Mouse (Mus musculus) midbrain, postnatal 0 days (tissue): ENCODE measurements at regions not wholly inside any gene's neighbourhood (a gene's known extent, or its start where the extent isn't known, plus 50 kb on each side); places are given as distances from the start of the nearest gene placed in this dataset.

Experiments used
- ATAC-seq: fragments of 200-750 bp; cut with Nextera tagmentation; 2 replicates; pipeline ENCODE4 v1.8.0; 2017; ENCODE audit warnings: moderate number of reproducible peaks, mild to moderate bottlenecking, moderate TSS enrichment, moderate library complexity; ENCODE audit not compliant: low FRiP score
- DNase-seq: peaks from one replicate; pipeline ENCODE4 v3.0.0-alpha.2; 2015; ENCODE audit warnings: low spot score
- H3K27ac ChIP-seq: fragments of 300-500 bp; sonication (generic); 2 replicates; pipeline ENCODE4 v1.5.1; 2014; ENCODE audit warnings: low read depth, mild to moderate bottlenecking, low read length, mixed read lengths
- H3K27me3 ChIP-seq: fragments of 300-500 bp; sonication (generic); 2 replicates; pipeline ENCODE4 v1.6.1; 2014; ENCODE audit warnings: low read length, control low read depth, mixed read lengths; ENCODE audit not compliant: insufficient read depth
- H3K36me3 ChIP-seq: fragments of 300-500 bp; sonication (generic); 2 replicates; pipeline ENCODE4 v1.6.1; 2014; ENCODE audit warnings: low read length, control low read depth, mixed read lengths; ENCODE audit not compliant: insufficient read depth
- H3K4me1 ChIP-seq: fragments of 300-500 bp; sonication (generic); 2 replicates; pipeline ENCODE4 v1.6.1; 2014; ENCODE audit warnings: mild to moderate bottlenecking, control low read depth, antibody characterized with exemption, low read length, mixed read lengths; ENCODE audit not compliant: insufficient read depth
- H3K4me2 ChIP-seq: fragments of 300-500 bp; sonication (generic); 2 replicates; pipeline ENCODE4 v1.6.1; 2014; ENCODE audit warnings: low read depth, mild to moderate bottlenecking, low read length, mixed read lengths; ENCODE audit not compliant: poor library complexity, severe bottlenecking
- H3K4me3 ChIP-seq: fragments of 300-500 bp; sonication (generic); 2 replicates; pipeline ENCODE4 v1.5.1; 2014; ENCODE audit warnings: low read depth, mild to moderate bottlenecking, low read length, moderate library complexity
- H3K9ac ChIP-seq: fragments of 300-500 bp; sonication (generic); replicated peaks from 2 replicates; pipeline ENCODE4 v1.6.1; 2014; ENCODE audit warnings: mild to moderate bottlenecking, low read length, moderate library complexity, mixed read lengths; ENCODE audit not compliant: poor library complexity, severe bottlenecking
- H3K9me3 ChIP-seq: fragments of 300-500 bp; sonication (generic); 2 replicates; pipeline ENCODE4 v1.6.1; 2016; ENCODE audit warnings: low read length, control low read depth
- CTCF ChIP-seq: IDR thresholded peaks from 2 replicates; pipeline ENCODE4 v1.5.1; 2016; ENCODE audit warnings: antibody characterized with exemption, mild to moderate bottlenecking
- WGBS: fragments of 180-500 bp; shearing (Covaris S2); extraction: QIAGEN DNeasy Blood & Tissue Kit; methylation state at CpG from one replicate; pipeline ENCODE4 v1.1.7; 2014; 5-methylcytosine and 5-hydroxymethylcytosine counted together

- Histone ChIP-seq H3K4me2 (no peak overlapping the region), H3K27me3 (no peaks in the 10 kb centered on the region), H3K27ac (no peak overlapping the region), H3K9ac (no peak overlapping the region), H3K4me3 (no peak overlapping the region), H3K4me1 (no peaks in the 10 kb centered on the region), H3K36me3 (no peaks in the 10 kb centered on the region), H3K9me3 (no peaks in the 10 kb centered on the region)
- 75% methylated on average over 6 of the region's 6 CpGs for WGBS
- DNase-seq (no peak), ATAC-seq (no peak)
- no peak for TF ChIP-seq CTCF
Observed at GRCm38 (mm10) chr9:43408493-43408892, 97.8 kb downstream of the Trim29 start.

- no peaks in the 10 kb centered on the region for H3K9me3 ChIP-seq
- DNase-seq: peak; percentile 61
- H3K27ac ChIP-seq: no peak overlapping the region
- no peak overlapping the region for H3K9ac ChIP-seq
- no peak overlapping the region for H3K4me2 ChIP-seq
- no peak for ATAC-seq
- TF ChIP-seq CTCF: no peak
- H3K27me3 ChIP-seq: no peaks in the 10 kb centered on the region
- no peaks in the 10 kb centered on the region for H3K4me1 ChIP-seq
- 36% methylated on average over 3 of the region's 3 CpGs for WGBS
- no peaks in the 10 kb centered on the region for H3K36me3 ChIP-seq
- no peak overlapping the region for H3K4me3 ChIP-seq
Observed at GRCm38 (mm10) chr9:43412473-43412872, 101.8 kb downstream of the Trim29 start.

- TF ChIP-seq CTCF: no peak
- Histone ChIP-seq H3K4me1 (no peaks in the 10 kb centered on the region), H3K9me3 (no peaks in the 10 kb centered on the region), H3K27ac (no peak overlapping the region), H3K27me3 (no peaks in the 10 kb centered on the region), H3K9ac (no peak overlapping the region), H3K4me2 (no peak overlapping the region), H3K36me3 (no peaks in the 10 kb centered on the region), H3K4me3 (no peak overlapping the region)
- DNase-seq (no peak), ATAC-seq (no peak)
- 10% methylated on average over 17 of the region's 17 CpGs for WGBS
Observed at GRCm38 (mm10) chr9:43419993-43420715, 109.5 kb downstream of the Trim29 start.

GRCm38 (mm10) chr9:43427007-43427406 lies 116.4 kb downstream of the Trim29 start:
- no peak overlapping the region for H3K9ac ChIP-seq
- no peaks in the 10 kb centered on the region for H3K4me1 ChIP-seq
- no peak overlapping the region for H3K4me2 ChIP-seq
- no peak for ATAC-seq
- TF ChIP-seq CTCF: no peak
- H3K27ac ChIP-seq: no peak overlapping the region
- H3K9me3 ChIP-seq: no peaks in the 10 kb centered on the region
- H3K27me3 ChIP-seq: no peaks in the 10 kb centered on the region
- no peak overlapping the region for H3K4me3 ChIP-seq
- no peaks in the 10 kb centered on the region for H3K36me3 ChIP-seq
- peak; percentile 57 for DNase-seq
- 49% methylated on average over 7 of the region's 7 CpGs for WGBS

- H3K4me2 ChIP-seq: no peak overlapping the region
- H3K9me3 ChIP-seq: no peaks in the 10 kb centered on the region
- H3K9ac ChIP-seq: no peak overlapping the region
- H3K27ac ChIP-seq: no peak overlapping the region
- 65% methylated on average over 3 of the region's 3 CpGs for WGBS
- no peak for TF ChIP-seq CTCF
- no peak overlapping the region for H3K4me3 ChIP-seq
- no peaks in the 10 kb centered on the region for H3K36me3 ChIP-seq
- H3K27me3 ChIP-seq: no peaks in the 10 kb centered on the region
- ATAC-seq: no peak
- no peaks in the 10 kb centered on the region for H3K4me1 ChIP-seq
- DNase-seq: no peak
Observed at GRCm38 (mm10) chr9:43433953-43434352, 123.3 kb downstream of the Trim29 start.

GRCm38 (mm10) chr9:43438476-43438875 lies 127.8 kb downstream of the Trim29 start:
- Histone ChIP-seq H3K4me3 (no peak overlapping the region), H3K36me3 (no peaks in the 10 kb centered on the region), H3K9me3 (no peaks in the 10 kb centered on the region), H3K27me3 (no peaks in the 10 kb centered on the region), H3K27ac (no peak overlapping the region), H3K4me2 (no peak overlapping the region), H3K4me1 (no peaks in the 10 kb centered on the region), H3K9ac (no peak overlapping the region)
- ATAC-seq (no peak), DNase-seq (peak; percentile 63)
- no peak for TF ChIP-seq CTCF
- WGBS: 74% methylated on average over 11 of the region's 11 CpGs
